Mouse (Mus musculus): ENCODE results near the gene Oaz1.

Oaz1 gene

GRCm38 (mm10) chr10:80826151-80827062 lies at the start of gene Oaz1:
Gene Oaz1 (plus strand): TSS chr10:80826656.
- DNase-seq = peak; percentile 99

GRCm38 (mm10) chr10:80777123-80777522 lies 49.3 kb upstream of the Oaz1 start:
- DNase-seq = no peak

GRCm38 (mm10) chr10:80779565-80779964 lies 46.9 kb upstream of the Oaz1 start:
- DNase-seq = no peak

- DNase-seq = no peak
Measured at GRCm38 (mm10) chr10:80784302-80784701, 42.2 kb upstream of the Oaz1 start.

GRCm38 (mm10) chr10:80784871-80785270 lies 41.6 kb upstream of the Oaz1 start:
- no peak for DNase-seq

- no peak for DNase-seq
Measured at GRCm38 (mm10) chr10:80785963-80786362, 40.5 kb upstream of the Oaz1 start.

GRCm38 (mm10) chr10:80787517-80787916 lies 38.9 kb upstream of the Oaz1 start:
- DNase-seq = no peak

GRCm38 (mm10) chr10:80790761-80791404 lies 35.6 kb upstream of the Oaz1 start:
- no peak for DNase-seq

- no peak for DNase-seq
Measured at GRCm38 (mm10) chr10:80791476-80792174, 34.8 kb upstream of the Oaz1 start.

GRCm38 (mm10) chr10:80792175-80793032 lies 34.1 kb upstream of the Oaz1 start:
- DNase-seq = no peak

- no peak for DNase-seq
Measured at GRCm38 (mm10) chr10:80793033-80793784, 33.2 kb upstream of the Oaz1 start.

- DNase-seq = peak in 1 of 2 experiments; percentile 47
Measured at GRCm38 (mm10) chr10:80793803-80794202, 32.7 kb upstream of the Oaz1 start.

GRCm38 (mm10) chr10:80794750-80795149 lies 31.7 kb upstream of the Oaz1 start:
- no peak for DNase-seq

- DNase-seq = no peak
Measured at GRCm38 (mm10) chr10:80796307-80796848, 30.1 kb upstream of the Oaz1 start.

GRCm38 (mm10) chr10:80797186-80798149 lies 29.0 kb upstream of the Oaz1 start:
- peak; percentile 73 to 91 for DNase-seq

- peak; percentile 96 to 98 for DNase-seq
Measured at GRCm38 (mm10) chr10:80798150-80799006, 28.1 kb upstream of the Oaz1 start, which contains the start of the genes Sf3a2 and Plekhj1. Gene Sf3a2 (plus strand): TSS chr10:80798198. Gene Plekhj1 (minus strand): TSS chr10:80798626.

GRCm38 (mm10) chr10:80799070-80799566 lies 27.3 kb upstream of the Oaz1 start:
- no peak for DNase-seq

GRCm38 (mm10) chr10:80802204-80802912 lies 24.1 kb upstream of the Oaz1 start:
- DNase-seq = no peak
